Mouse (Mus musculus): ENCODE measurements around the gene A730046J19Rik.

A730046J19Rik gene

GRCm38 (mm10) chrX:144153523-144153922 is at the start of gene A730046J19Rik:
A730046J19Rik (plus strand) TSS chrX:144153695.
- no peak for DNase-seq (ENCODE audit: low spot score)

- DNase-seq (ENCODE audit: low spot score): peak; percentile 24
Measured at GRCm38 (mm10) chrX:144104619-144105416, 48.7 kb upstream of the A730046J19Rik start.

GRCm38 (mm10) chrX:144136281-144136680 is 17.2 kb upstream of the A730046J19Rik start:
- DNase-seq (ENCODE audit: low spot score): no peak

- no peak for DNase-seq (ENCODE audit: low spot score)
Measured at GRCm38 (mm10) chrX:144149987-144150386, 3.5 kb upstream of the A730046J19Rik start.

- DNase-seq (ENCODE audit: low spot score): no peak
Measured at GRCm38 (mm10) chrX:144154111-144154510, 616 bp downstream of the A730046J19Rik start.

GRCm38 (mm10) chrX:144162936-144163335 is 9.4 kb downstream of the A730046J19Rik start:
- no peak for DNase-seq (ENCODE audit: low spot score)
